Mouse (Mus musculus) left cerebral cortex, postnatal 14 days (tissue): ENCODE results near the gene Pak3. TPM values are rescaled to one million over a fixed set of nuclear protein-coding genes. Genes with fewer than 3 reads are reported as not detected.

Experiments used
- DNase-seq, 2 experiments: peaks; one replicate each; pipeline ENCODE4 v3.0.0; 2021 to 2022; ENCODE audit warnings: low spot score in 2 of 2, mixed read lengths in 1 of 2
- intact Hi-C: fragments of 180-260 bp; cut with DNase I; formaldehyde crosslinking; loops from one replicate; pipeline ENCODE4 v1.15.1; 2025
- total RNA-seq, 2 experiments: library from RNA; stranded (reverse); gene quantifications; 2 replicates each; pipeline ENCODE4 v1.2.3; 2021

Gene Pak3
- total RNA-seq, 2 experiments from 2014 or later, result 129 to 136 TPM

DNA sequence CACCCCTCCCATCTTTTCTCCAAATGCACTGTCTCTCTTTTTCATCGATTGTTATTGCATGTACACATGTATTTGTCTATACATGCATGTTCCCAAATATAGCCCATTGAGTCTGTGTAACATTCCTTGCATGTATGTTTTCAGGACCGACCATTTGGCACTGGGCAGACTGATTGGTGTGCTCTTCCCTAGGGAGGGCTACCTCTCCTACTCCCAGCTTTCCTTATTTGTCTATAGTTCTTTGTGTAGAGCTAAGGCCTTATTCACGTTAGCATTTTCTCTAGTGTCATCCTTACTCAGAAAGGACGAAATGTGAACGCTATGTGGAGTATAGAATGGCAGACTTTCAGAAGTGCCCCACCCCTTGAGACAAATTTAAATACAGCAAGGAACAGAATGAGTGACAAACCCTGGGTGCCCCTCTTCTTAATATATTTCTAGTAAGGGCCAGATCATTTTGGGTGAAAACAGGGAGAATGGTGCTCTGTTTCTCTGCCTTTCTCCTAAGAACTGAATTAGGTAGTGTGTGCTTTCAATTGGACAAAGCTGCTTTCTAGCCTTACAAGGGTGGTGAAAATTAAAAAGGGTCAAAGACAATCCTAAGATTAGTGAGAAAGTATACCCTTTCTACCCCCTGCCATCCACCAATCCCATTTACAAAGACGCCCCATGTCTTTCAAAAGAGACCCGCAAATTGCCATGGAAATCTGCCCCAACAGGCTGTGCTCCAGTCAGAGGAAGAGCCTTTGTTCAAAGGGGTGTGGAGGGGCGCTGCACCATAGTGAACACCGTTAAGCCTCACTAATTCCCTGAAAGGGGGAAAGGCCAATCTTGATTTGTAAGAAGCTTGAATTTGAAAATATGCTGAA, 136.2 kb downstream of the Pak3 start:
- no peak for DNase-seq

DNA sequence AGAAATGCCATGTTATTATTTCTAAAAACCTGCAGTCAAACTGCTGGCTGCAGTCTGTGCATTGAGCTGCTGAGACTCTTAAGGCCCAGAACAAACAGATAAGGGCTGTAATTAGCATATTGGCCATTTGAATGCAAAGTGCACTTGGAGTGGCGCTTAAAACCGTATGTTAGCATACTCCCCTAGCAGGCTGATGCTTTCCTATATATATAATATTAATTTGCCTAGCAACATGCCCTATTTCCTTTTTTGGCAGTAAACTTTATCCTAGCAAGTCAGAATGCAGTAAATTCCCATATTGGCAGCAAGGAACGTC, 136.7 kb downstream of the Pak3 start:
- no peak for DNase-seq
- intact Hi-C loops, result no loop called here

More for the DNA sequence above, 136.2 kb downstream of the Pak3 start:
- intact Hi-C loops, result no loop called here

DNA sequence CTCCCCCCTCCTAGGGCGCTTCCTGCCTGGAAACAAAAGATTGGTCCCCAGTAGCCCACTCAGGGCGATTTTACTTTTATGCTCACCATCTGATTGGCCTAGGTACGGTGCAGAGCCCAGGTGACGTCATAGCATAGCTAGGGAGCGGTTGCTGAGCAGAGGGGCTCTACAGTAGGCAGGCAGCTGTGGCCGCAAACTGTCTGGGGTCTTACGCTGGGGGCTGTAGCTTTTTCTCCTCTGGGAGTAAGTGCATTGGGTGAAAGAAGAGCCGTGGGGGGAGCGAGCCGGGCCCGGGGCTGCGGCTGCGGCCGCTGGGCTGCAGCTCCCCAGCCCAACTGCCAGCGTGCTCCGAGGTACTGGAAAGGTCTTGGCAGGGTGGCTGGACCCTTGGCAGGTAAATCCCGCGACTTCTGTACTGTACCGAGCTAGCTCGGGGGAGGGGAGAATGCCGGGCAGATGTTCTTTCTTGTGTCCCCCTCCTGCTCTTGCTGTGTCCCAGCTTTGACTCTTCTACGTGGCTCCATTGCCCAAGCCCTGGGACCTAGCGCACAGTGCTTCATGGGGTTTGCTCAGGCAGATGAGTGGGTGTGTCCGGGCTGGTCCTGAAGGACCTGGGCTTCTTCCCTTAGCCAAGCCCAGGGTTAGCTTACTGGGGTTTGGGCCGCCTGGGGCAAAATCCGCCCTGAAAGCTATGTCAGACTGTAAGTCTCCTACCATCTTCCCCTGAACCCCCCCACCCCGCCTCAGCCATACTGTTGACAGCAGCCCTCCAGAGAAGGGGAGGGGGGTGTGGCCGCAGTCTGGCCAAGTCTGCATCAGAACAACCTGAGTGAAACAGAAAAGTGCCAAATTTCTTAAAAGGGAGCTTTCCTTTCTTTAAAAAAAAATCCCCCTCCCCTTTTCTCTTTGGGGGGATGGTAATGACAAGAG, 146.1 kb downstream of the Pak3 start:
- peak; percentile 49 to 72 for DNase-seq
- intact Hi-C loops, result loop anchor here (5.0 to 10.0 kb wide), 2 partner anchors 150 to 217 kb away; partner anchors contain the start of gene Pak3

DNA sequence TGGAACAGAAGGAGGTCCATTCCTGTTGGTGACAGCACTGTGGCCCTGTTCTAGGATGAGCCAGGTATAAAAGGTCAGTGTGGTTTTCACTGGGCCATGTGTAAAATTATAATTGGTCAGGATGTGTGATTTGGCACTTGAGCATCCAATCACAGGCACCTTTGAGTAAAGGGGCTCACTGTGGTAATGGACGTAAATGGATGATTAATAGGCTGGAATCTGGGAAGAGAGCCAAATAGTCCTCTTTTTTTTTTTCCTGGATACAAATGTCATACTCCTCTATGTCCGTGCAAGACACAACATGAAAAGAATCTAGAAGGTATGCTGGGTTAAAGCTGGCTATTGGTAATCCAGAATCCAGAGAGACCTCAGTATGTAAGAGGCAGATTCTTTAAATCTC, 147.4 kb downstream of the Pak3 start:
- intact Hi-C loops, result loop anchor here (5.0 to 10.0 kb wide), 2 partner anchors 151 to 218 kb away; partner anchors contain the start of gene Pak3
- no peak for DNase-seq

DNA sequence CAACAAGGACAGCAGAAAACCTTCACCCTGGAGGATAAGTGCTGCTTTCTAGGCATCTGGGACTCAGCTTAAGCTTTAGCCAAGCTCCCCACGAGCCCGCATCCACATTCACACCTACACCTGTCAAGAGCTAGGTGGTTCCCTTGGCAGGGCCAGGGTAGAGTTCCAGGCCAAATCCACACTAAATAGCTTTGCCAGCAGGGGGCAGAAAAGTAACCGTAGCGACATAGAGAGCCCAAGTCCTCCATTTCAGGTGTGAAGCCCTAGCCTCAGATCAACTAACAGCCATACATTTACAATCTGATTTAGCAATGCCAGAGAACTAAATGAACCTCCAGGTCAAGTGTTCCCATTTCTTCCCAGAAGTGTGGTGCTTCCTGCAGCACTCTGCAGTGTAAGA, 148.6 kb downstream of the Pak3 start:
- intact Hi-C loops, result loop anchor here (5.0 to 10.0 kb wide), 2 partner anchors 152 to 220 kb away; partner anchors contain the start of gene Pak3
- peak; percentile 23 to 37 for DNase-seq

DNA sequence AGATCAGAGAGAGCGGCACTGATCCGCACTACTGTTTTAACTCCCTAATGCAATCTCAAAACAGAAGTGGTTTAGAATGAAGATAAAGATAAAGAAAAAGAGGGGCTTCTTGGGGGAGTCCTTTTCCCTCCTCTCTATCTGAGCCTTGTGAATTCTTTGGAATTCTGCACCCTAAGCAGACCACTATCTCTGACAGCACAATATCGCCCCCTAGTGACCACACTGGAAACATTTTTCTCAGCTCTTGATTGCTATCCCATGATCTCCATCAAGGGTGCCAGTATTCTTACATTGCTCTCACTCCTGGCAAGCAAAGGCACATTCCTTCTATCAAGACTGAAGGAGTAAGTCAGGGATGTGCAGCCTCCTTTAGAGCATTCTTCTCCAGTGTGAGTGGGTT, 149.9 kb downstream of the Pak3 start:
- intact Hi-C loops, result loop anchor here (2.0 to 10.0 kb wide), 3 partner anchors 153 to 221 kb away; partner anchors contain the start of gene Pak3
- DNase-seq, result peak; percentile 58 to 72

DNA sequence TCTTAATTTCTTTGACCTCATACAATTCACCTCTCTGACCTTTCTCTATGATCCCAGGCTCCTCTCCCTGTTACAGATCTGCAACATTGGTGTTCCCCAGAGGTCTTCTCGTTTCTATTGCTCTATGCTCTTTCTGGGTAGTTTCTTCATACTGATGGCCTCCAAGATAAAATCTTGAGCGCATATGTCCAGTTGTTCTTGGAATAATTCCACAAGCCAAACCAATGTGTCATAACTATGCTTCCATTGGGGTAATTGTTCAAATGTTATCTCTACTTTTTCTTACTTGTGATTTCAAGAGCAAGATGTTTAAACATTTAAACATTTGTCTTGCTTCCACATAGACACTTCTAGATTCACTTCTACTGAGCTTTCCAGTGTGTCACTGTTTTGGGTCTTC, 160.2 kb downstream of the Pak3 start:
- no peak for DNase-seq
- intact Hi-C loops, result loop anchor here (10.0 kb wide), 1 partner anchor 584 kb away; the partner anchor contains the start of gene Rtl9

DNA sequence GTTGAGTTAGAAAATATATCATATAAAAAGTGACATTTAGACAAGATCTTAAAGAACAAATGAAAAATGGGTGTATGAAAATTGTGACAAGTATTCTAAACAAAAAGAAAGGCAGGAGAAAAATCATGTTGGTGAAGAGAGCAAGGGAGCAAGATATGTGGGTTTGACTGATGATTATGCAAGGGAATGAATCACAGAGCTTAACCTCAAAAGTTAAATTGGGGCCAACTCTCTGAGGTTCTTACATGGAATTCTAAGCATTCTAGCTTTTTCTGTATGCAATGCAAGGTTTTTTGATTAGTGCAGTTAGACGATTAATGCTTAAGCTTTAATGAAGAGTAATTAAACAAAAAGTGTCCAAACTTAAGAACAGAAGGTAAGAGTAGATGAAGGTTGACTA, 203.9 kb downstream of the Pak3 start:
- DNase-seq, result no peak
- intact Hi-C loops, result no loop called here

DNA sequence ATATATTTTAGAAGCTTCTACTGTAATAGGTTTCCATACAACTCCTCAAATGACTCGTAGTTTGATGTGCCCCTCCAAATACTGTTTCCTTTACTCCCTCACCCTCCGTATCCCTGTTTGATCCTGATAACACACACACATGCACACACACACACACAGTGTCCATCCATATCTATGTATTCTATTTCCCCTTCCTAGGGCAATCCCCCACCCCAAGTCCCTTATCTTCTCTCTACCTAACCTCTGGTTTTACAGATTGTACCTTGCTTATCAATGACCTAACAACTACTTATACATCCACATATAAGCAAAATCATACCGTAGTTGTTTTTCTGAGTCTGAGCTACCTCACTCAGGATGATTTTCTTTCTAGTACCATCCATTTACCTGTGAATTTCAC, 207.0 kb downstream of the Pak3 start:
- no peak for DNase-seq
- intact Hi-C loops, result no loop called here

DNA sequence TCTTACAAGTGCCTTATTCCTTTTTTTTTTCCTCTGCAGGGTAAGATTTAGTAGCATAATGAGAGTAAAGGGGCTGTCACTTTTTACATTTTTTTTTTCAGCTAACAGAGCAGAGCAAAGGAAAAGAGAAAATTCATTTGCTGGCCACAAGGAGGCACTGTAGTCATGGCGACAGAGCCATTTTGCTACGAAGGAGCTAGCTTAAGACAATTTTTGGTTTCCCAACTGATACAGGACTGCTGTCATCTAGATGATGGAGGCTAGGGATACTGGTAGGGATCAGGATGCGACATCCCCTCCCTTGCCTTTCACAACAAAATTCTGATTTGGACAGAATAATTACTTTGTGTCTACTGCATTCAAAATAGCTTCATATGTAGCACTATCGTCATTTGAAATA, 217.6 kb downstream of the Pak3 start:
- intact Hi-C loops, result loop anchor here (5.0 kb wide), 1 partner anchor 261 kb away; no protein-coding TSS in a partner anchor
- DNase-seq, result peak in 1 of 2 experiments; percentile 2

DNA sequence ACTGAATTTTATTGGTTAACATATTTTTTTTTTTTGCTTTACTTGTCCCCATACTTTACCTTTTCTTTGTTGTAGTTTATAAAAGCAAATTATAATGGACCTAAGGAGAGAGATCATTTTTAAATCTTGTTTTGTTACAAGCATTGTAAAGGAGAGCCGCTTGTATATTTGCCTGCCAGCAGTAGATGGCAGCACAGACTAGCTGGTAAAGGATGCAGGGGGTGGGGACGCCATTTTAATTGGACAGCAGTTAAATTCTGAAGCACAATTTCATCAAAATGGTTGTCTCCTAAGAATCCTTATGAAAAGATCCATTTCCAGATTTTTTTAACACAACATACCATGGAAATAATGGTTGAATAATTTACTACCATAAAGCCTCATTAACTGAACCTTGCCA, 220.8 kb downstream of the Pak3 start:
- peak; percentile 33 to 34 for DNase-seq
- intact Hi-C loops, result loop anchor here (5.0 kb wide), 1 partner anchor 258 kb away; no protein-coding TSS in a partner anchor

DNA sequence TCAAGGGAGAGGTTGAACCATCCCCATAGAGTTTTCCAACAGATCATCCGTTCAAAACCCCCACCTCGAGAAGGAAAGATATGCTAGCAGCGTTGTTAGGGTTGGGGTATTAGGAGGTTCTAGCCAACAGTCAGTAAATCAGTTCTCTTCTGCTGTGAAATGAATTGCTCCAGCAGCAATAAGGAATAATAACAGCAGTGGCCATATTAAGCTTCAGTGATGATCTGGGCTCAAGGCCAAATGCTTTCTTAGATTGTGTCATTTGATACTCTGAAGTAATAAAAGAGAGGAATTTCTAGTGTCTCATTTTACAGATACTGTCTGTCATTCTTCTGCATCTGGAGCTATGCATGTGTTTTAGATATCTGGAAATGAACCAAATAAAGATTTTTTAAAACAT, 244.2 kb downstream of the Pak3 start:
- intact Hi-C loops, result no loop called here
- DNase-seq, result no peak

DNA sequence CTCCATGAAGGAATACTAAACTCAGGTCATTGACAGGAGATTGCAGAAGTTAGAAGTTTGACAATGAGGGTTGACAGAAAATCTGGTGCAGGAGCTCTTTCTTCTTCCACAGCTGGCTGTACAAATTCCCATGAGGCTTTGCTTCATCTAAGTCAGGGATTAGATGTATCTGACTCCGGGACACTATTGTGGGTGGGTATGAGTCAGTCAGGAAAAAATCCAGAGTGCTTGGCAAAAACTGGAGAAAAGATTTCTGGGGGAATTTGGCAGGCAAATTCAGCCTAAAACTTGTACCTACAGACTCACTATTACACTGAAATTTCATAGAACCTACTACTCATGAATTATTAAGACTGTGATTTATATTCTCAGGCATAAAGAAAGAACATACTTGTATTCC, 297.6 kb downstream of the Pak3 start:
- intact Hi-C loops, result no loop called here
- no peak for DNase-seq

DNA sequence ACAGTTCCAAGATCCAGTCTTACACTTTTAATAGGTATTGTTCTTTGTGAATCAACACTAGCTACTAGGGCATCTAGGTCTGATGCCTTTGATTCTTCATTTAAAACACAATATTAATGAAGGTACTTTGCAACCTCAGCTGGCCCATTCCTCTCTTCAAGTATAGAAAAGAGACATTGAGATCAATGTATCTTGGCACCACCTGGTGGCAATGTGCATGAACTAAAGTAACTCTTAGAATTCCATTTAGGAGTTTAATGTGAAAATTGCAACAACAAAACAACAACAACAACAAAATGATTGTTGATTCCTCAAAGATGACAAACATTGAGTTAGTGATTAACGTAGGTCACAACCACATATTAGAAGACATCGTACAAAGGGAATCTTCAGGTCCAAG, 300.6 kb downstream of the Pak3 start:
- intact Hi-C loops, result no loop called here
- peak in 1 of 2 experiments; percentile 5 for DNase-seq

DNA sequence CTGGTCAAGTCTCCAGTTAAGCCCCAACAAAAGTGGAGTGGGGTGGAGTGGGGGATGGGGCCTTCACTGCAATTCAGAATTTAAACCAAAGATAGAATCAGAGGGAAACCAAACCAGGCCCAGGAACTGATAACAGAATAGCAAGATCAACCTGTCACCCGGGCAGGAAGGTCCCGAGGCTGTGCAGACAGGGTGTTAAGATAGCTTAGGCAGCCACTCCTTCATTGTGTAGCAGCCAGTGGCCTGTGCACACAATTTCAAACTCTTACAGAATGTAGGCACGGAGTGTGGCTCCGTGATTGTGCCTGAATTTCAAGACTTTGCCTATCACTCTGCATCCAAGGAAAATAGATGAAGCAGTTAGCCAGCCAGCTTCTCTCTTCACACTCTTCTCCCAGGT, 308.1 kb downstream of the Pak3 start:
- intact Hi-C loops, result loop anchor here (10.0 kb wide), 1 partner anchor 168 kb away; no protein-coding TSS in a partner anchor
- no peak for DNase-seq

DNA sequence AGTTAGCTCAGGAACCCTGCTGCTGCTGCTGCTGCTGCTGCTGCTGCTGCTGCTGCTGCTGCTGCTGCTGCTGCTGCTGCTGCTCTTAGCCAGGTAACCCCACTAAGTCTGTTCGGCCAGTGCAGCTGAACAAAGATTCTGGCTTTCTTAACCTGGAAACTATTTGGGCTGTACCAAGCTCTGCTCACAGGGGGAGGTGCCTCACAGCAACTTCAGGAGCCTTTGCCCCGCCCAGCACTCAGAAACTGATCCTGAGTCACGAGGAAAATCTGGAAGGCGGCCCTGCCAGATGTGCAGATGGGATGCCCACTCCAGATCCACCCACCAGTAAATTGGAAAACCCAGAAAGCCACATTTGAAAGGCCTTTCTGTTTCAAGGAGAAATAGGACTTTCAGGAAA, 308.8 kb downstream of the Pak3 start, which contains the start of gene Capn6:
TSS of gene Capn6 (minus strand) at position 203 of the 400 bp plus-strand sequence.
- no peak for DNase-seq
- intact Hi-C loops, result loop anchor here (10.0 kb wide), 1 partner anchor 168 kb away; no protein-coding TSS in a partner anchor

DNA sequence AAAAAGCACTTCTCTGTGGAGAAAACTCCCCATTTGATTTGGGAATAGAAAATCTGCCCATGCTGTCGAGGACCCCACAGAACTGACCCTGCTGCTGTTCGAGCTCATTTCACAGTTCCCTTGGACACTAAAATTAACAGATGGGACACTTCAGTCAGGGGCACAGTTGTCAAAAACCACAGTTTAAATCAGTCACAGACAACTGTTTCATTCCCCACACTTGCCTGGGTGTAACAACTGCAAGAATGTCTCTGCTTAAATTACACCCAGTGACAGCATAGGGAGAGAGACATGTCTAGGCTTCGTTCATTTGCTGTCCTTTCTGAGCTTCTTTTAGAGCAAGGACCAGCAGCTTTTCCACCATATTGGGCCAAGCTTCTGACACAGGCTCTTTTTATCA, 328.2 kb downstream of the Pak3 start:
- intact Hi-C loops, result no loop called here
- DNase-seq, result no peak
